Mouse (Mus musculus) CD4-positive, CD25-positive, alpha-beta regulatory T cell (primary cell): ENCODE results near the gene Il22. TPM values are rescaled to one million over a fixed set of nuclear protein-coding genes. Genes with fewer than 3 reads are reported as not detected.

Experiments used
- polyA plus RNA-seq: library from polyadenylated mRNA; unstranded; fragments of 100-300 nt; shearing (Covaris generic); gene quantifications from one replicate; pipeline ENCODE4 v1.2.1, GENCODE M21; 2017

Il22 gene
- not detected for polyA plus RNA-seq

GRCm38 (mm10) chr10:118204642-118205041 is at the start of gene Il22:
TSS of gene Il22 (plus strand) at chr10:118204942.

GRCm38 (mm10) chr10:118240680-118241079 is 35.9 kb downstream of the Il22 start, which contains the start of gene Gm32717:
TSS of gene Gm32717 (minus strand) at chr10:118240780.

GRCm38 (mm10) chr10:118258388-118258787 is 53.6 kb downstream of the Il22 start, which contains the start of gene Gm32802:
TSS of gene Gm32802 (plus strand) at chr10:118258688.

Other genes starting within 250 kb of the Il22 start
- gene Mdm1, start 63.1 kb upstream of the Il22 start, polyA plus RNA-seq, result 8.4 TPM
- gene Gm32717, start 35.8 kb downstream of the Il22 start, polyA plus RNA-seq, result 0.08 TPM
- gene Gm32802, start 53.7 kb downstream of the Il22 start, polyA plus RNA-seq, result 0.08 TPM
- not detected for gene Iltifb, start 90.1 kb downstream of the Il22 start, polyA plus RNA-seq
- gene Gm9040, start 122.0 kb downstream of the Il22 start, polyA plus RNA-seq, result 0.20 TPM
- 0.20 TPM for gene Gm9044, start 127.5 kb downstream of the Il22 start, polyA plus RNA-seq
- not detected for gene Gm9045, start 132.9 kb downstream of the Il22 start, polyA plus RNA-seq
- not detected for gene Gm9046, start 138.3 kb downstream of the Il22 start, polyA plus RNA-seq
- gene Gm9048, start 143.7 kb downstream of the Il22 start, polyA plus RNA-seq, result not detected
- gene Gm9049, start 149.2 kb downstream of the Il22 start, polyA plus RNA-seq, result not detected
- 4.5 TPM for gene Ifng, start 236.1 kb downstream of the Il22 start, polyA plus RNA-seq